Mouse (Mus musculus) ES-E14 (cell line): ENCODE data around the gene Plekhd1. TPM values are rescaled to one million over a fixed set of nuclear protein-coding genes. Genes with fewer than 3 reads are reported as not detected.

Experiments used
- DNase-seq: peaks from one replicate; pipeline ENCODE4 v3.0.0-alpha.2; 2013; ENCODE audit warnings: low read depth, low spot score
- H3K27ac ChIP-seq: 2 replicates; pipeline ENCODE4 v1.5.1; 2012; ENCODE audit warnings: low read depth, mild to moderate bottlenecking, low read length, moderate library complexity, mixed read lengths; ENCODE audit not compliant: poor library complexity, insufficient read depth, severe bottlenecking
- H3K36me3 ChIP-seq: 2 replicates; pipeline ENCODE4 v1.6.1; 2012; ENCODE audit warnings: mild to moderate bottlenecking, low read length, moderate library complexity, mixed read lengths; ENCODE audit not compliant: control insufficient read depth, poor library complexity, insufficient read depth, severe bottlenecking
- H3K4me1 ChIP-seq, 2 experiments: fragments of 150-350 bp in 1 of 2; sonication (generic) in 1 of 2; 2 replicates each; pipeline ENCODE4 v1.6.1; 2012; ENCODE audit warnings: low read length in 2 of 2, mild to moderate bottlenecking in 1 of 2, mixed read lengths in 1 of 2; ENCODE audit not compliant: control insufficient read depth in 2 of 2, insufficient read depth in 2 of 2, poor library complexity in 1 of 2
- H3K4me3 ChIP-seq, 2 experiments: fragments of 150-350 bp in 1 of 2; sonication (generic) in 1 of 2; 2 replicates each; pipeline ENCODE4 v1.5.1; 2012; ENCODE audit warnings: low read length in 2 of 2, low read depth in 1 of 2, mild to moderate bottlenecking in 1 of 2, mixed read lengths in 1 of 2; ENCODE audit not compliant: insufficient read depth in 1 of 2, poor library complexity in 1 of 2, severe bottlenecking in 1 of 2
- H3K9ac ChIP-seq: 2 replicates; pipeline ENCODE4 v1.6.1; 2012; ENCODE audit warnings: low read depth, mild to moderate bottlenecking, low read length, mixed read lengths; ENCODE audit not compliant: poor library complexity, insufficient read depth, severe bottlenecking
- H3K9me3 ChIP-seq: fragments of 150-350 bp; sonication (generic); 2 replicates; pipeline ENCODE4 v1.6.1; 2012; ENCODE audit warnings: low read depth, mild to moderate bottlenecking, low read length; ENCODE audit not compliant: control insufficient read depth, insufficient read depth
- CHD2 ChIP-seq: IDR thresholded peaks from 2 replicates; pipeline ENCODE4 v1.6.1; 2014; ENCODE audit warnings: mild to moderate bottlenecking, low read depth, low read length, inconsistent platforms
- HCFC1 ChIP-seq: IDR thresholded peaks from 2 replicates; pipeline ENCODE4 v1.6.1; 2012; ENCODE audit warnings: low read length, inconsistent platforms, borderline replicate concordance; ENCODE audit not compliant: insufficient read depth
- MAFK ChIP-seq: IDR thresholded peaks from 2 replicates; pipeline ENCODE4 v1.6.1; 2014; ENCODE audit warnings: mild to moderate bottlenecking, low read depth, low read length, inconsistent platforms; ENCODE audit not compliant: insufficient read depth
- ZC3H11A ChIP-seq: IDR thresholded peaks from 2 replicates; pipeline ENCODE4 v1.6.1; 2012; ENCODE audit warnings: low read depth, mild to moderate bottlenecking, inconsistent platforms, low read length, borderline replicate concordance
- ZNF384 ChIP-seq: IDR thresholded peaks from 2 replicates; pipeline ENCODE4 v1.6.1; 2012; ENCODE audit warnings: low read depth, low read length, inconsistent platforms
- in situ Hi-C, 2 experiments: fragments of 600-800 bp; cut with MboI; formaldehyde crosslinking; loops; one replicate each; pipeline ENCODE4 v1.15.1; 2025; ENCODE audit warnings: low sequenced_read_pairs in 2 of 2, inconsistent platforms in 1 of 2; ENCODE audit not compliant: unreplicated experiment in 2 of 2
- total RNA-seq: library from RNA; depleted of rRNA; stranded (reverse); fragments of 300-350 nt; gene quantifications from 2 replicates; pipeline ENCODE4 v1.2.3, GENCODE M21; 2012; rRNA removed

The Plekhd1 gene
- 8.2 and 8.7 TPM in 2 replicates for total RNA-seq

DNA sequence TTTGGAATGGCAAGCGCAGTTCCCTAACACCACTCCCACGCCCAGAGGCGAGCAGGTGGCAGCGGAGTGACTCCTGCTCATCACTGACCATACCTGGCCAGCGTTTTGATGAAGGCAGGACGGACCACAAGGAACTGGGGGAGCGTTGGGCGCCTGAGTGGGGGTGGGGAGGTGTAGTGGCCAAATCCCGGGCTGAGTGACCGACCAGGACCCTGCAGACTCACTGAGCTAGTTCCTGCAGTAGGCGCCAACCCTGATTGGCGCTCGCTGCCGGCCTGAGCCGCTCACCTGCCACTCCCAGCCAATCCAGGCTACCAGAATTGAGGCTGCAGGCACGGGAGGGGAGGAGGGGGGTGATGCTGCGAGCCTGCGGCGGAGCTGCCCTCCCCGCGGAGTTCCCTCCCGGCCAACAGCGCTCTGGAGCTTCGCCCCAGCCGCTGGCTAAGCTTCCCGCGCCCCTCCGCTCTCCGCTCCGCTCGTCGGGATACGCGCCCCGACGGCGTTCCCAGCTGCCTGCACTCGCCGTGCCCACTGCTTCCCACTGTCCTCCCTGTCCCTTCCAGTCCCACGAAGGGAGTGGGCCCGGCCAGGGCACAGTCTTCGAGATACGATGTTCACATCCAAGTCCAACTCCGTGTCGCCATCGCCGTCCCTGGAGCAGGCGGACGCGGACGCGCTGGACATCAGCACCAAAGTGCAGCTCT lies at the start of gene Plekhd1:
Plekhd1 (plus strand) TSS at position 323 of the 704 bp plus-strand sequence.
- Histone ChIP-seq H3K9ac (peak within 1 kb of the TSS; percentile 65), H3K4me1 (peaks cover 2 to 4% of the 10 kb centered on the region in 2 experiments; a peak in 1 of 4 replicates), H3K27ac (no peak within 1 kb of the TSS), H3K9me3 (no peaks in the 10 kb centered on the region), H3K4me3 (peak within 1 kb of the TSS; percentile 70 to 74), H3K36me3 (no peaks in the 10 kb centered on the region)
- peak; percentile 40 for DNase-seq
- no peak for TF ChIP-seq HCFC1
- in situ Hi-C loops: no loop called here

DNA sequence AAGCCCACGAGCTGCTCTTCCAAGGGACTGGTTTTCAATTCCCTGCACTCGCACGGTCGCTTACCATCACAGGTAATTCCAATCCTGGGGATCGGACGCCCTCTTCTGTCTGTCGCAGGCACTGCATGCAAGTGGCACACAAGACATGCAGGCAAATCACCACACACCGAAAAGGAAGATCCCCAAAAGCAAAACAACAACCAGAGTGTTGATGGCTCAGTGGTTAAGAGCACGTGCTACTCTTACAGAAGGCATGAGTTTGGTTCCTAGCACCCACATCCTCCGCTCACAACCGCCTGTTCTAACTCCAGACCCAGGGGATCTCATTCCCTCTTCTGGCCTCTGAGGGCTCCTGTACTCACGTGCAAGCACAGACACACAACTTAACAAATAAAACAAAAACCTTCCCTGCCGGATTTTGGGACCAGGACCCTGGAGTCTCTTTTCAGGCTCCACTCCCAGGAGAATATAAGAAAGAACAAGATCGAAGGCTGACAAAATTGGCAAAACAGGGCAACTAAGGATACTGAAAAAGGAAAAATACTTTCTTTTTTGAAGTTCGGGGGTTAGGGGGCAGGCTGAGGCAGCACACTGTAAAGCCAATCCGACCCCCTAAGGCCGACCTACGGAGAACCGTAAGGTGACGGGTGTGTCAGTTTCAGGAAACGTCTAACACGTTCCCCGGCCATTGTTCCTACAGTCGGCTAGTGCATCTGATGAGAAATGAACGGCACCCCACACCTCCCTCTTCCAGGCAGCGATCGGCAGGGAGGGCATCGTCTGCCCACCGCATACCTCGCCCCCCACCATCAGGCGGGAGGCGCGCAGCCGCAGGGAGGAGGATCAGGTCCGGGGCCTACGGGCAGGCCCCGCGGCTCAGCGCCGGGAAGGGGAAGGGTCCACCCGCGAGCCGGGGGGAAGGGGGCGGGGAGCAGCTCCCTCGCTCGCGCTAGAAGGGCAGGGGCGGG lies 49.4 kb upstream of the Plekhd1 start:
- Histone ChIP-seq H3K9me3 (no peaks in the 10 kb centered on the region), H3K9ac (peak overlapping the region; percentile 98), H3K27ac (peak overlapping the region; percentile 87), H3K4me1 (peaks cover 6 to 8% of the 10 kb centered on the region in 2 experiments; a peak in 3 of 4 replicates), H3K36me3 (peaks cover 19% of the 10 kb centered on the region), H3K4me3 (peak overlapping the region; percentile 66 to 91)
- TF ChIP-seq ZNF384 (no peak), ZC3H11A (no peak), MAFK (no peak), CHD2 (no peak), HCFC1 (no peak)
- in situ Hi-C loops: no loop called here
- DNase-seq: peak; percentile 92

DNA sequence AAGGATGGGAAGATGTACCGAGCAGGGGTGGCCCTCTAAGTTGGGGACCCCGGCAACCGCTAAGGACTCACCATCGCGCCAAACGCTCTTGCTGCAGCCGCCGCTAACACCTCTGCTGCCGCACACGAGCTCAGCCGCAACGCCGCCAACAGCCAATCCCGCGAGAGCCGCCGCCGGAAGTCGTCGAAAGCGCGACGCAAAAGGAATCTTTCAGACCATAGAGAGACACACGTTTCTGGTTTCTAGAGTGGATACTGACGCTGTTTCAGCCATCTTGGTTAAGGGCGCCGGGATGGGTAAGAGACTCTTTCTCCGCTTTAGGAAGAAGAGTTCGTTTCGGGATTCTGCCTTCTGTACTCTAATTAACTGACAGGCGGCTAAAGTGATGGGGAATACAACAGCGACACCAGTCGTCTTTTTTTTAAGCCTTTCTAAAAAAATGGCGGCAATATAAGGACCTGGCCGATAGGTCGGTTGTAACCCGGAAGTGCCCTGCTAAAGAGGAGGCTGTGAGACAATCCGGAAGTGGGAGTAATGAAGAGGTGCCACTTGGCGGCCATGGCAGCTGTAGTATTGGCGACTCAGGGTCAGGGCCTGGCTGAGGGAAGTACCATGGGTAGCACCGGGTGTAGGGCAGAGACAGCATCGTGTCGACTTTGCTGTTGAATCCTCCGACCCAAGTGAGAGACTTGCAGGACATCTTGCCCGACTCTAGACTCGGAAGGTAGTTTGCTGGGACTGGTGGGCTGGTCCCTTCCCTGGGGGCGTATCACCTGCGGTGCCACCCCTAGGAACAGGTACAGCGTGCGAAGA lies 48.5 kb upstream of the Plekhd1 start, which contains the start of the genes Slc39a9 and Erh:
Slc39a9 (plus strand) TSS at position 191 of the 813 bp plus-strand sequence.
Erh (minus strand) TSS at position 649 of the 813 bp plus-strand sequence.
- peak; percentile 99 for TF ChIP-seq CHD2
- peak; percentile 94 for TF ChIP-seq HCFC1
- TF ChIP-seq ZC3H11A: no peak
- no peak for TF ChIP-seq MAFK
- TF ChIP-seq ZNF384: peak; percentile 87
- Histone ChIP-seq H3K36me3 (peaks cover 17% of the 10 kb centered on the region), H3K27ac (peak within 1 kb of the TSS; percentile 87), H3K4me1 (peaks cover 6 to 7% of the 10 kb centered on the region in 2 experiments; a peak in 3 of 4 replicates), H3K4me3 (peak within 1 kb of the TSS; percentile 66 to 91), H3K9ac (peak within 1 kb of the TSS; percentile 98), H3K9me3 (no peaks in the 10 kb centered on the region)
- in situ Hi-C loops: no loop called here
- DNase-seq: peak; percentile 88

DNA sequence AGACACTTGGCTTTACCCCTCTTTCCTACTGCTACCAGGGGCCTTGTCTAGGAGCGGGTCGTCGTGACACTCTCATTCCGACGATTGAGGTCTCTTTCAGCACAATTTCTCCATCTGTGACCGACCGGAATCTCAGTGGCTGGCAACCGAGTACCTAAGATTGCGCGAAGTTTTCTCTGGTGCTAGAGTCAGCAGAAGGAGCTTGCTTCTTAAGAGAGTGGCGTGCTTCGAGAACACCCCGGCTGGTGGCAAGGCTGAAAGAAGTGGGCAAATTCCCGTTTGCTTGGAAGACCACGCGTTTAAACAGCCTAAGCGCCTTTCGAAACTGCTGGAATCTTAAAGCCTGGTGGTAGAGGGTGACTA lies 47.9 kb upstream of the Plekhd1 start:
- peak overlapping the region; percentile 66 to 91 for H3K4me3 ChIP-seq
- peaks cover 5 to 6% of the 10 kb centered on the region in 2 experiments; a peak in 3 of 4 replicates for H3K4me1 ChIP-seq
- H3K36me3 ChIP-seq: peaks cover 13% of the 10 kb centered on the region
- no peak for DNase-seq
- no peak overlapping the region for H3K27ac ChIP-seq
- H3K9me3 ChIP-seq: no peaks in the 10 kb centered on the region
- peak overlapping the region; percentile 77 for H3K9ac ChIP-seq
- no peak for TF ChIP-seq HCFC1
- no peak for TF ChIP-seq CHD2
- TF ChIP-seq MAFK: no peak
- no peak for TF ChIP-seq ZNF384
- TF ChIP-seq ZC3H11A: no peak
- in situ Hi-C loops: no loop called here
